Mouse (Mus musculus): ENCODE data around the gene Krtap4-13. TPM values are rescaled to one million over a fixed set of nuclear protein-coding genes. Genes with fewer than 3 reads are reported as not detected.

Gene Krtap4-13
- polyA plus RNA-seq, 1 experiment, result not detected

DNA sequence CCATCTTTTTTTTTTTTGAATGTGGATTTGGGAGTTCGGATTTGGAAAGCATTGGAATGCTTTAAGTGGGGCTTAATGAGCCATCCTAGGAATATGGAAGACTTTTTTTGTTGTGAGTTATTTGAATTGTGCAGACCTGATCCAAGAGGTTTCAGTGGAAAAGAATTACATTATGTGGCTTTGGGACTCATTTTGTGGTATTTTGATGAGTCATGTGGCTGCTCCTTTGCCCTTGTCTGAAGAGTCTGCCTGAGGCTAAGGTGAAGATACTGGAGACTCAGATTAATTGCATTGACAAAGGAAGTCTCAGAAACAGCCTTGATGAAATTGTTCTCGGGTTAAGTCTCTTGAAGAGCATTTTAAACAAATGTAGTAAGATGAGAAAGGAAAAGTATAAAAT, 41.3 kb downstream of the Krtap4-13 start:
- H3K4me3 ChIP-seq, result no peak overlapping the region
- TF ChIP-seq E2F4 (IDR thresholded peaks at IDR 0.05; ENCODE audit: insufficient read depth) (no peak), CEBPB (IDR thresholded peaks at IDR 0.05; ENCODE audit: insufficient read depth, poor library complexity, severe bottlenecking) (no peak), SRF (IDR thresholded peaks at IDR 0.05; ENCODE audit: control insufficient read depth, insufficient read length, low read depth) (no peak), TCF12 (IDR thresholded peaks at IDR 0.05; ENCODE audit: insufficient read depth, poor library complexity, severe bottlenecking) (no peak), MYOG (IDR thresholded peaks at IDR 0.05; ENCODE audit: control insufficient read depth in 1 of 3, insufficient read depth in 1 of 3, insufficient read length in 2 of 3, low read depth in 2 of 3) (no peak), POLR2A (IDR thresholded peaks at IDR 0.05; ENCODE audit: insufficient read length, low read depth) (no peak), TCF3 (IDR thresholded peaks at IDR 0.05; ENCODE audit: insufficient read length, low read depth) (no peak), USF1 (IDR thresholded peaks at IDR 0.05; ENCODE audit: low read depth) (no peak), MAX (IDR thresholded peaks at IDR 0.05; ENCODE audit: low read depth) (no peak), REST (IDR thresholded peaks at IDR 0.05; ENCODE audit: insufficient read depth, insufficient read length) (no peak), MYOD1 (IDR thresholded peaks at IDR 0.05; ENCODE audit: control insufficient read depth in 1 of 3, insufficient read length in 2 of 3, low read depth in 2 of 3) (no peak), POLR2AphosphoS2 (IDR thresholded peaks at IDR 0.05; ENCODE audit: insufficient read length, low read depth) (no peak)
- peaks cover 5% of the 10 kb centered on the region for H3K27me3 ChIP-seq (ENCODE audit: control insufficient read depth, insufficient read depth, insufficient read length)
- no peak overlapping the region for H3ac ChIP-seq (ENCODE audit: control insufficient read depth, insufficient read length)
- no peaks in the 10 kb centered on the region for H3K79me2 ChIP-seq (ENCODE audit: control insufficient read depth, insufficient read depth)
- H3K36me3 ChIP-seq (ENCODE audit: control insufficient read depth, insufficient read depth), result no peaks in the 10 kb centered on the region
- H3K4me2 ChIP-seq (ENCODE audit: low read depth), result no peak overlapping the region

Other genes with a start within 250 kb of the Krtap4-13 start
- not detected for gene Krtap3-1, start 243.3 kb downstream of the Krtap4-13 start, polyA plus RNA-seq (2012; fragmentation: generic; extraction: Trizol)
- gene Krtap1-5, start 228.9 kb downstream of the Krtap4-13 start, polyA plus RNA-seq (2012; fragmentation: generic; extraction: Trizol), result not detected
- gene Krtap1-4, start 226.2 kb downstream of the Krtap4-13 start, polyA plus RNA-seq (2012; fragmentation: generic; extraction: Trizol), result not detected
- gene Krtap1-3, start 218.6 kb downstream of the Krtap4-13 start, polyA plus RNA-seq (2012; fragmentation: generic; extraction: Trizol), result not detected
- gene Krtap9-3, start 211.8 kb downstream of the Krtap4-13 start, polyA plus RNA-seq (2012; fragmentation: generic; extraction: Trizol), result not detected
- gene Gm11938, start 206.6 kb downstream of the Krtap4-13 start, polyA plus RNA-seq (2012; fragmentation: generic; extraction: Trizol), result not detected
- not detected for gene Gm11937, start 199.7 kb downstream of the Krtap4-13 start, polyA plus RNA-seq (2012; fragmentation: generic; extraction: Trizol)
- gene Krtap2-4, start 195.0 kb downstream of the Krtap4-13 start, polyA plus RNA-seq (2012; fragmentation: generic; extraction: Trizol), result not detected
- not detected for gene Gm11562, start 189.5 kb downstream of the Krtap4-13 start, polyA plus RNA-seq (2012; fragmentation: generic; extraction: Trizol)
- gene Krtap4-1, start 181.7 kb downstream of the Krtap4-13 start, polyA plus RNA-seq (2012; fragmentation: generic; extraction: Trizol), result not detected
- gene Krtap4-2, start 174.8 kb downstream of the Krtap4-13 start, polyA plus RNA-seq (2012; fragmentation: generic; extraction: Trizol), result not detected
- not detected for gene Krtap4-7, start 165.8 kb downstream of the Krtap4-13 start, polyA plus RNA-seq (2012; fragmentation: generic; extraction: Trizol)
- not detected for gene Gm11555, start 159.7 kb downstream of the Krtap4-13 start, polyA plus RNA-seq (2012; fragmentation: generic; extraction: Trizol)
- not detected for gene Gm11563, start 150.9 kb downstream of the Krtap4-13 start, polyA plus RNA-seq (2012; fragmentation: generic; extraction: Trizol)
- gene Krtap4-6, start 143.9 kb downstream of the Krtap4-13 start, polyA plus RNA-seq (2012; fragmentation: generic; extraction: Trizol), result not detected
- not detected for gene Gm14190, start 119.2 kb downstream of the Krtap4-13 start, polyA plus RNA-seq (2012; fragmentation: generic; extraction: Trizol)
- gene Gm14180, start 75.6 kb downstream of the Krtap4-13 start, polyA plus RNA-seq (2012; fragmentation: generic; extraction: Trizol), result not detected
- gene Gm11595, start 37.0 kb downstream of the Krtap4-13 start, polyA plus RNA-seq (2012; fragmentation: generic; extraction: Trizol), result not detected
- gene Krtap4-8, start 29.2 kb downstream of the Krtap4-13 start, polyA plus RNA-seq (2012; fragmentation: generic; extraction: Trizol), result not detected
- not detected for gene Krtap4-9, start 24.7 kb downstream of the Krtap4-13 start, polyA plus RNA-seq (2012; fragmentation: generic; extraction: Trizol)
- gene Gm11596, start 16.4 kb downstream of the Krtap4-13 start, polyA plus RNA-seq (2012; fragmentation: generic; extraction: Trizol), result not detected
- gene Gm11569, start 11.0 kb downstream of the Krtap4-13 start, polyA plus RNA-seq (2012; fragmentation: generic; extraction: Trizol), result not detected
- gene Gm11554, start 5.4 kb downstream of the Krtap4-13 start, polyA plus RNA-seq (2012; fragmentation: generic; extraction: Trizol), result not detected
- not detected for gene Gm11564, start 5.8 kb upstream of the Krtap4-13 start, polyA plus RNA-seq (2012; fragmentation: generic; extraction: Trizol)
- gene 2300003K06Rik, start 28.2 kb upstream of the Krtap4-13 start, polyA plus RNA-seq (2012; fragmentation: generic; extraction: Trizol), result not detected
- gene Krtap4-16, start 41.7 kb upstream of the Krtap4-13 start, polyA plus RNA-seq (2012; fragmentation: generic; extraction: Trizol), result not detected
- gene Gm11568, start 48.0 kb upstream of the Krtap4-13 start, polyA plus RNA-seq (2012; fragmentation: generic; extraction: Trizol), result not detected
- not detected for gene Gm11559, start 54.6 kb upstream of the Krtap4-13 start, polyA plus RNA-seq (2012; fragmentation: generic; extraction: Trizol)
- not detected for gene Krtap9-1, start 63.5 kb upstream of the Krtap4-13 start, polyA plus RNA-seq (2012; fragmentation: generic; extraction: Trizol)
- not detected for gene Gm11567, start 69.3 kb upstream of the Krtap4-13 start, polyA plus RNA-seq (2012; fragmentation: generic; extraction: Trizol)
- not detected for gene Krtap31-1, start 98.0 kb upstream of the Krtap4-13 start, polyA plus RNA-seq (2012; fragmentation: generic; extraction: Trizol)
- not detected for gene Gm11565, start 104.9 kb upstream of the Krtap4-13 start, polyA plus RNA-seq (2012; fragmentation: generic; extraction: Trizol)
- gene Krtap31-2, start 126.4 kb upstream of the Krtap4-13 start, polyA plus RNA-seq (2012; fragmentation: generic; extraction: Trizol), result not detected
- gene Krtap9-5, start 138.6 kb upstream of the Krtap4-13 start, polyA plus RNA-seq (2012; fragmentation: generic; extraction: Trizol), result not detected
- gene Krtap29-1, start 169.2 kb upstream of the Krtap4-13 start, polyA plus RNA-seq (2012; fragmentation: generic; extraction: Trizol), result not detected
- gene Krtap16-1, start 176.7 kb upstream of the Krtap4-13 start, polyA plus RNA-seq (2012; fragmentation: generic; extraction: Trizol), result not detected
- gene Krtap17-1, start 184.1 kb upstream of the Krtap4-13 start, polyA plus RNA-seq (2012; fragmentation: generic; extraction: Trizol), result not detected
- gene Krt33a, start 206.3 kb upstream of the Krtap4-13 start, polyA plus RNA-seq (2012; fragmentation: generic; extraction: Trizol), result not detected
- gene Krt33b, start 220.0 kb upstream of the Krtap4-13 start, polyA plus RNA-seq (2012; fragmentation: generic; extraction: Trizol), result 0.06 TPM
- gene Krt34, start 231.7 kb upstream of the Krtap4-13 start, polyA plus RNA-seq (2012; fragmentation: generic; extraction: Trizol), result not detected
- 0.89 TPM for gene Krt31, start 240.7 kb upstream of the Krtap4-13 start, polyA plus RNA-seq (2012; fragmentation: generic; extraction: Trizol)